Mouse (Mus musculus) regulatory T cell (primary cell): Measurements from ENCODE around the gene Scarb2.
"Not testable (repeated sequence)": the region's sequence is repeated elsewhere in the genome, so short reads cannot be mapped to it uniquely, and the experiment has no call there.

Experiments used
- in situ Hi-C: fragments of 300-600 bp; cut with MboI, MseI; formaldehyde crosslinking; loops from one replicate; pipeline ENCODE4 v1.15.1; 2025; ENCODE audit warnings: high pct_unique_total_duplicates

The Scarb2 gene

DNA sequence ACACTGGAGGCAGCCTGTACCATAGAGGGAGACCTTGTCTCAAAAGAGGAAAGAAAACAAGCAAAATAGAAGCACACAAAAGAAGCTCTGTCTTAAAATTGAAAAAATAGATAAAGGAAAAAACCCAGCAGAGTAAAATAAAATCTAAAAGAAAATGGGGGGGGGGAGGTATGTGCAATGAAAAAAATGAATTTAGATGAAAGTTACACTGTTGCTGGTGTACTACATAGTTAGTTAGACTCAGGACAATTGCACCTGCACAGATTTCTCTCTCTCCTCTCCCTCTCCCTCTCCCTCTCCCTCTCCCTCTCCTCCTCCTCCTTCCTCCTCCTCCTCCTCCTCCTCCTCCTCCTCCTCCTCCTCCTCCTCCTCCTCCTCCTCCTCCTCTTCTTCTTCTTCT lies at the start of gene Scarb2:
Gene Scarb2, minus strand, starts transcription at position 101 of the 400 bp plus-strand sequence.
- in situ Hi-C loops: no loop called here

- in situ Hi-C loops: no loop called here
Measured at GRCm38 (mm10) chr5:92555905-92556304, 49.3 kb upstream of the Scarb2 start.

DNA sequence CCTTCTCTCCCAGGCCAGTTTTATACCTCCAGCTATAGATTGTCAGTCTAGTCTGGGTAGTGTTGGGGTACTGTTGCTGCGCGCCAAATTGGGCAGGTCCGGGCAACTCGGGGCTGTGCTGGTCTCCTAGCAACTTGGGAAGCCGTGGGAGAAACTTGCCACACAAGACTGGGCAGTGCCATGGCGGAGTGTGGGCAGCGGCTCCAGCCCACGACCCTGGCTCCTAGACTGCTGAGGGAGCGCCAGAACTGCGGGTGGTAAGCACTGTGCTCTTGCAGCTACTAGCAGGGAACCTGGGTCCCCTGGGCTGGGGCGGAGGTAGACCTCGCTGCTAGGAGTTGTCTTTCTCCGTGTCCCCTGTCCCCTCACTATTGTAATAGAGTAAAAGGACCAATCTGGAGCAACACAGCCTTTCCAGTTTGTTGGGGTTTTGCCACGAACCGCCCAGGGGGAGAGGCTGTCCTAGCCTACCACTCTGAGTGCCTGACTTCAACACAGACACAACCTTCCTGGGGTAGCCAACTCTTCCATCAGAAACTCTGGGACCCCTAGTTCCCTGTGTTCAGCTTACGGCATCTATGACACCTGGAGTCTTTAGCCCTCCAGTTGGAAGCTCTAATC lies 48.4 kb upstream of the Scarb2 start, which contains the start of gene Fam47e:
Gene Fam47e, plus strand, starts transcription at position 179 of the 621 bp plus-strand sequence.
- in situ Hi-C loops: no loop called here

DNA sequence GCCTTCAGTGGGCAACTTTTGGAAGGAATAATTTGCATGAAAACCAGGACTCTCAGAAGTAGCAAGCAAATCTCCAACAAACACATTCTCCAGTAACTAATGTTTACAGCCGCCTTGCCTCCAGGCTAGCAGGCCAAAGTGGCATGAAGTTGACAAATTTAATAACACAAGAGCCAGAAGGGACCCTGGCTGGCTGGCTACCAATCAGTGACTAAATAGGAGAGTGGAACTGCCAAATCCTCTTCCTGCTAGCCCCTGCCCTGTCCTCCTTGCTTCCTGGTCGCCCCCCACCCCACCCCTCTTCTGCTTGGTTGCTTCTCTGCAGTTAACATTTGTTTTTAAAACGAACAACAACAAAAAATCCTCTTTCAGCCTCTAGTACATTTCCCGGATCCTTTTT lies 47.8 kb upstream of the Scarb2 start:
- in situ Hi-C loops: no loop called here

DNA sequence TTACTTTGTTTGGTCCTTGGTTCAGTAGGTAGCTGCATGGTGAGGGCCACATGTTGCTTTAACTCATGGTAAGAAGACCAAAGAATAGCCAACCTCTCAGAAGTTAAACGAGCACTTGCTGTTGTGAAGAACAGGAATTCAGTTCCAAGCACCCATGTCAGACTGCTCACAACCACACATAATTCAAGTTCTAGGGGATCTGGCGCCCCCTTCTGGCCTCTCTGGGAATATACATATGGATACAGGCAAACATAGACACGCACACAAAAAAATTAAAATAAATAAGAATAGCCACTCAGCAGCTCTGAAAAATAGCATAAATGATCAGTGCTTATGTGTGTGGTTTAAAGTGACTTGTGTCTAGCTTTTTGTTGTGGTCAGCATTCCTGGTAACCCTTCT lies 47.3 kb upstream of the Scarb2 start:
- in situ Hi-C loops: no loop called here

DNA sequence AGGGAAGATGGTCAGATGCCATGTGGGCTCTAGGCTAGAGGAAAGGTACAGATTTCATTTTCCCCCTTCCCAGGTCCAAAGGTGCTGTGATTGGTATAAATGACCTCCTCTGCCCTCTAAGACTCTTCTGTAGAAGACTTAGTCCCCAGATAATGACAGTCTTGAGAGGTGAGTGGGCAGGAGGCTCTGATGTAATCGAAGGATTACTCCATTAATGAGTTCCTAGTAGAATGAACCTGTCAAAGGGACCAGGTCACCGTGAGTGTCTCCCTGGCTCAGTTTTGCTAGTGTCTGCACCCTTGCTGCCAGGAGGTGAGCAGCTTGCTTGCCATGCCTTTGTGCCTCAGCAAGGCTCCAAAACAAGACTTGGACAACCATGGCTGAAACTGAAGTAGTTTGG lies 46.0 kb upstream of the Scarb2 start:
- in situ Hi-C loops: no loop called here

DNA sequence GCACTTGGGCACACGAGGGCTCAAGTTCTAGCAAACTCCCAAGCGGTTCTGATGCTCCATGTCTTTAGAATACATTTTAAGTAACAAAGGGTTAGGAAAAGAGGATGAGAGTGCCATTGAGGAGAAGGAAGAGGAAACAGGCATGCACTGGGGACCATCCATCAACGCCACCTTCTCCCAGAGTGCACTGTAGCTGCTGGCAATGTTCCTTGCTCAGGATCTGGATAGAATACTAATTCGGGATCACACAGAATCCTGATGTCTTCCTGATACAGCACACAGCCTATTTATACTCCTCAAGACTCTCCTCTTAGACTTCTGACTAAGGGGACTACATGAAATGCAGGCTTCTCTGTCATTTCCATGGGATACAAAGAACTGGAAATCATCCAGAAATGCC lies 33.1 kb upstream of the Scarb2 start:
- in situ Hi-C loops: no loop called here

- in situ Hi-C loops: no loop called here
Measured at GRCm38 (mm10) chr5:92524821-92525258, 18.2 kb upstream of the Scarb2 start.

GRCm38 (mm10) chr5:92521131-92521530 lies 14.5 kb upstream of the Scarb2 start:
- in situ Hi-C loops: not testable (repeated sequence)

GRCm38 (mm10) chr5:92512066-92512465 lies 5.4 kb upstream of the Scarb2 start:
- in situ Hi-C loops: no loop called here

DNA sequence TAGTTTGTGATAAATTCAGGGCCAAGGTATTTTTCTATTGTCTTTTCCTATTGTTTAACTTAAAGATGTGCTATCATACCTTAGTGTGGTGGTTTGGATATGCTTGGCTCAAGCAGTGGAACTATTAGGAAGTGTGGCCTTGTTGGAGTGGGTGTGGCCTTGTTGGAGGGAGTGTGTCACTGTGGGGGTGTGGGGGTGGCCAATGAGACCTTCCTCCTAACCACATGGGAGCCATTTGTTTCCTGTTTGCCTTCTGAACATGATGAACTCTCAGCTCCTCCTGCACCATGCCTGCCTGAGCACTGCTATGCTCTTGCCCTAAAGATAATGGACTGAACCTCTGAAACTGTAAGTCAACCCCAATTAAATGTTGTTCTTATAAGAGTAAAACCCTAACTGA lies 4.6 kb upstream of the Scarb2 start:
- in situ Hi-C loops: no loop called here

- in situ Hi-C loops: no loop called here
Measured at GRCm38 (mm10) chr5:92508853-92509252, 2.2 kb upstream of the Scarb2 start.

- in situ Hi-C loops: no loop called here
Measured at GRCm38 (mm10) chr5:92506301-92506729, 318 bp downstream of the Scarb2 start.

GRCm38 (mm10) chr5:92505402-92505865 lies 1.2 kb downstream of the Scarb2 start:
- in situ Hi-C loops: no loop called here

DNA sequence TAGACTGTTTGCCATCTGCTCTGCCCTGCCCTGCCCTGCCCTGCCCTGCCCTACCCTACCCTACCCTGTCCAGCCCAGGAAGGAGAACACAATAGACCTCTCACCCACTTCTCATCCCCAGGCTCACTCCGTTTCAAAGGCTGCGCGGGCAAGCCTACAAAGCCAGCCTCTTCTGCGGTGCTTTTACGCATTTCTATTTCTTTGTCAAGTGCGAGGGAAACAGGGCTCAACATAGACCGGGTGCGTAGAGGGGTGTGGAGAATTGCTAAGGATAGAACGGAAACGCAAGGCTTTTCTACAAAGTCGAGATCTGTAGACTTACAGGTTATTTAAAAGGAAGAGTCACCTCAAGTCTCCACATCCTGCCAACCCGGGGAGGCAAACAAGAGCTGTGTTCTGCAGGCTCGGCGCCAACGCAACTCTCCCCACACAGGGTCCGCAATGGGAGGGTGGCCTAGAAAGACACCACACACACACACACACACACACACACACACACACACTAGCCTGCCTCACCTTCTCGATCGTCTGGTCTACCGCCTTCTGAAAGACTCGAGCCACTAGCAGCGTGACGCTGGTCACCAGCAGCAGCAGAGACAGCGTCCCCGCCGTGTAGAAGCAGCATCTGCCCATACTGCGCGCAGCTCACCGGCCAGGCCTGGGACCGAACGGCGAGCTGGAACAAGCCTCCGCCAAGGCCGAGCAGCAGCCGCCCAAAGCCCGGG lies 1.8 kb downstream of the Scarb2 start:
- in situ Hi-C loops: loop anchor here (5.0 kb wide), 1 partner anchor 68 kb away; the partner anchor contains the start of gene Nup54

DNA sequence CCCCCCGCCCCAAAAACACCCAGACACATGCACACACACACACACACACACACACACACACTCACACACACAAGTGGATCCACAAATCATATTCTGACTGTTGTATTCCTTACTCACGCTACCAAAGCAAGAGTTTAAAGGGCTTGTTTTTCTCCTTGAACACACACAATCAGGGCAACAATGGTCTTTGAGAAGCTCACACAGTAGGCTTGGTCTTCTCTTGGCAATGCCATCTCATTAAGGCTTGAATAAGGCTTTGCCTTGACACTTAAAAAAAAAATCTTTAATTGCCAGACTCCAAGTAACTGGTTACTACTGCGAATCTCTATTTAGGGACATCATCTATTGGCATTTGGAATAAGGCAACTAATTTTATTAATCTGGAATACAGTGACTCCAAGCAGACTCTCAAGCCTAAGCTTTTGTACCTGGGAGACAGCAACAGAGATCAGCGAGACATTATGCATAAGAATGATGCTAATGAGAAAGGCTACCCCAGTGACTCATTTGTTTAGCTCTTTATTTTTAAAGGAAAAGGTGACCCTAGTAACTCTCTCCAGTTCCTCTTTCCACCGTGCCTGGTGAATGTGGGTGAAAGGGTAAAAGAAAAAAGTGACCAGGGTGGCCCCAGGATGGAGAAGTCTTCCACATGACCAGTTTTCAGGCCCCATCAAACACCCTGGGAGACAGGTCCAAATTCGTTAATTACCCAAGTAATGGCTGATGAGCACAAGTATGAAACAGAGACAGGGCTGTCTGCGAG lies 2.6 kb downstream of the Scarb2 start:
- in situ Hi-C loops: loop anchor here (5.0 kb wide), 1 partner anchor 67 kb away; the partner anchor contains the start of gene Nup54

GRCm38 (mm10) chr5:92503356-92503847 lies 3.2 kb downstream of the Scarb2 start:
- in situ Hi-C loops: loop anchor here (5.0 kb wide), 1 partner anchor 66 kb away; the partner anchor contains the start of gene Nup54

DNA sequence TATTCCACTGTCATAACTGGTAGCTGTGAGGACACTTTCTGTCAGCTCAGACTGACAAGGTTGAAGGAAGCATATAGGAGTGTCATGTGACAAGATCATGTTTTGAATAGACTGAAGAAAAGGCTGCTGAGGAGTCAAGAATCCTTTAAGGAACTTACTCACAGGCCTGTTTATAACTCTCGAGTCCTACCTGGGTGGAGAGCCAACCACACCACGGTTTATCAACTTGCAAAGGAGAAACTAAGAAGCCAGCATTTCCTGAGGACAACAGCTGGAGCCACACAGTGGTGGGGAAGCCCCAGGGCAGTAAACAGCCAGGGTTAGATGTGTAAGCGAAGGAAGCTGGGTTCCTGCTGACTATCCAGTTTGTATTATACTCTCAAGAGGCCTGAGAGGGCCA lies 7.3 kb downstream of the Scarb2 start:
- in situ Hi-C loops: no loop called here

DNA sequence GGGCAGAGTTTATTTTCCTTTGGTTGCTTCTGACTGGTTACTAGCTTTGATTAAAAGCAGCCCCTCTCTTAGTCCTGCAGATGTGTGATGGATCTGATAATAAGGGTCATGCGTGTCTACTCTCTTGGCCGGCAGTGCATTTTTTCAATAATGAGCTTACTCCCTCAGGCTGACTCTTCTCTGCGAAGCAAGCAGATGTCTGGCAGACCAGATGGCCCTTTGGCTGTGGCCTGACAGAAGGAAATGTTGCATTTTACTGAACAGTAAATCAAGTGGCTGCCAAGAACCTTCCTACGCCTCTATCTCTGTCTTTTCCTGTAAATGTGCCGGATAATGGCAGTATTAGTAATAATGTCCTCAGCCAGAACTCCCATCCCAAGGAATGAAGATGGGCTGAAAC lies 8.0 kb downstream of the Scarb2 start:
- in situ Hi-C loops: no loop called here

DNA sequence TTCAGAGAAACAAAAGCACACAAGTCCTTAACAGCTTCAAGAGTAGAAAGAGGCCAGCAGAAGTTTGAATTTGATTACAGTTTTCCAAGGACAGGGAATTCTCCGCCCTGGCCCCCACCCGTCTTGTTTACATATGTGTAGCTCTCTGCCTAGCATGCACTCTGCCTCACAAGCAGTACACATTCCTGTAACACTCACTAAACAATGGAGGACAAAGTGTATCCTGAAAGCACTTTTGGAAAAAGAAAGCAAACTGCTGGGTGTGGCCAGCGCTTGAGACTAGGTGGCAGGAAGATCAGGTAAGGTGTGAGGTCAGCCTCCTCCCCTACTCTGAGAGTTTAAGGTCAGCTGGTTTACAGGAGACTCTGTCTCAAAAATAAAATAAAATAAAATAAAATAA lies 8.4 kb downstream of the Scarb2 start:
- in situ Hi-C loops: no loop called here

DNA sequence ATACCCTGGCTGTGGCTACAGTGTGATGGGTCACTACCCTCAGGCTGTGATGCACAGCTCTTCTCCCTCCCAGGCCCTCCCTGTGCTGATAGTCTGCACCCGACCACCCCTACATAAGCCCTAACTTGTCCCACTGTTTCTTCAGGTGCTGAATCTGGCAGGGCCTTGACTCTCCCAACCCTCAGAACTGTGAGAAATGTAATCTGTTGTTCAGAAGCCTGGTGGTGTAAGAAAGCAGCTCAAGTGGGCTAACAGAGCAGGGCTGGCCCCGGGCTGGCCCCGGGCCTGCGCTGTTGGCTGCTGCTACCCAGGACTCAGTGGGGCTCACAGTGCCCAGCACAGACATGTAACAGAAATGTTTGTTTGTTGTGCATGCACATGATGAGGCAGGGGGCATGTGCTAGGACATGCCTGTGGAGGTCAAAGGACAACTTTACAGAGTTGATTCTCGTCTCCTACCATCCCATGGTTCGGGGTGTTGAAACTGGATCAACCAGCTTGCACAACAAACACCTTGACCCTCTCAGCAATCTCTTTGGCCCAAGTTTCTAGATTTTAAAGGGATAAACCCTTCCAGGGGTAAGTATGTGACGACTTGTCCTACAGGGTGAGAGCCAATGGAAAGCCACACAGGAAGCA lies 10.7 kb downstream of the Scarb2 start:
- in situ Hi-C loops: no loop called here
